Mouse (Mus musculus): Measurements from ENCODE around the gene Exoc8. TPM values are rescaled to one million over a fixed set of nuclear protein-coding genes. Genes with fewer than 3 reads are reported as not detected.
A peak's percentile ranks its signal among the peaks of the same experiment; 100 is the strongest.

Exoc8 gene
- total RNA-seq, 2 experiments from 2014 or later, result 35.6 TPM

- TF ChIP-seq CTCF (conservative IDR thresholded peaks at IDR 0.05), result no peak; the same call in 1 of the 2 replicates
- DNase-seq (ENCODE audit: low spot score in 2 of 2), result no peak
- Histone ChIP-seq H3K4me3 (peak overlapping the region; percentile 83), H3K27ac (peak overlapping the region; percentile 96)
Observed at GRCm38 (mm10) chr8:124863163-124863677, 34.3 kb downstream of the Exoc8 start.

- H3K4me3 ChIP-seq, result peak within 1 kb of the TSS; percentile 83
- TF ChIP-seq CTCF (conservative IDR thresholded peaks at IDR 0.05), result no peak
- peak; percentile 91 to 96 for DNase-seq (ENCODE audit: low spot score in 2 of 2)
- H3K27ac ChIP-seq, result peak within 1 kb of the TSS; percentile 96
Observed at GRCm38 (mm10) chr8:124862321-124863162, 35.0 kb downstream of the Exoc8 start, which contains the start of the genes Gnpat and 2810004N23Rik. Gene Gnpat, plus strand, starts transcription at chr8:124863033. Gene 2810004N23Rik, minus strand, starts transcription at chr8:124863120.

- Histone ChIP-seq H3K4me3 (no peak overlapping the region), H3K27ac (no peak overlapping the region)
- no peak for DNase-seq (ENCODE audit: low spot score in 2 of 2)
- TF ChIP-seq CTCF (conservative IDR thresholded peaks at IDR 0.05), result no peak
Observed at GRCm38 (mm10) chr8:124860188-124860587, 37.3 kb downstream of the Exoc8 start.

GRCm38 (mm10) chr8:124859466-124859865 is 38.0 kb downstream of the Exoc8 start:
- peak; percentile 62 for TF ChIP-seq CTCF (conservative IDR thresholded peaks at IDR 0.05)
- Histone ChIP-seq H3K27ac (no peak overlapping the region), H3K4me3 (no peak overlapping the region)
- no peak for DNase-seq (ENCODE audit: low spot score in 2 of 2)

GRCm38 (mm10) chr8:124853511-124853910 is 44.0 kb downstream of the Exoc8 start:
- no peak overlapping the region for H3K27ac ChIP-seq
- DNase-seq (ENCODE audit: low spot score in 2 of 2), result no peak
- no peak for TF ChIP-seq CTCF (conservative IDR thresholded peaks at IDR 0.05)
- no peak overlapping the region for H3K4me3 ChIP-seq

DNA sequence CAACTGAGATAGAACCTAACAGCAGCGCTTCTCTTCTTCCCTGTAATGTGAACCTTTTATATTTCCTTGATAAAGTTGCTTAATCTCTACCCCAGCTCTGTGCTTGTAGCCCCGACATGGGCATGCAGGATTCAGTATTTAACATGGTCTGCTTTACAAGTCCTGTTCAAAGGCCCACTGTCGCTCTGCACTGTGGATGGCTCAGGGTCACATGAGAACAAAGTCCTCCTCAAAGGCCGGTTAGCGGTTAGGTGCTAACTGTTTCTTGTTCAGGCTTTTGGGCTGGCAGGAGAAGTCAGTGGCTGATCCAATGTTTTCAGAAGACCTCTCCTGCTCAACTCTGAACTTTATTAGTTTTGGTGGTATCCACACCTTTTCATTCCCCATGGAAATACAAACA is 51.9 kb downstream of the Exoc8 start:
- DNase-seq (ENCODE audit: low spot score in 2 of 2), result no peak
- no peak for TF ChIP-seq CTCF (conservative IDR thresholded peaks at IDR 0.05)
- Histone ChIP-seq H3K27ac (no peak overlapping the region), H3K4me3 (no peak overlapping the region)

DNA sequence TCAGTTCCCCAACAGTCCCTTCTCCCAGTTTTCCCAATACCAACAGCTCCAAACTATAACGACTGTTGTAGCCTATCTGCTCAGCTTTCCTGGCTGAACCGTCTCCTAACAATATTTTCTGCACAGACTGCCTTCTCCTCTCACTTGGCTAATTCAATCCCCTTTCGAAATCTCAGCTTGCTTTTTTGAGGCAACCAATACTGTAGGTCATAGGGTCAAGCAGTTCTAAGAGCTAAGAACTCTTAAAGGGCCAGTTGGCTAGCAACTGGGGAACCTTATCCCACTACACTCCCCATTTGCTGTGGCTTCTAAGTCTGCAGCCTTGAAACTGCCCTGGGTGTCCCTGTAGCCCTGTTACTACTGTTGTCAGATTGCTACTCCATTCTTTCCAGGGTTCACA is 52.4 kb downstream of the Exoc8 start:
- no peak for TF ChIP-seq CTCF (conservative IDR thresholded peaks at IDR 0.05)
- H3K4me3 ChIP-seq, result no peak overlapping the region
- DNase-seq (ENCODE audit: low spot score in 2 of 2), result no peak
- no peak overlapping the region for H3K27ac ChIP-seq

Other genes with a start within 250 kb of the Exoc8 start
- 10 to 100 TPM; 76.5 to 77.4 TPM for gene 2310022B05Rik, start 234.3 kb downstream of the Exoc8 start, total RNA-seq (2021)
- gene Ttc13, start 175.7 kb downstream of the Exoc8 start, total RNA-seq (2021), result 10 to 100 TPM; 49.6 to 51.6 TPM
- 10 to 100 TPM; 10.7 to 13.4 TPM for gene Arv1, start 175.6 kb downstream of the Exoc8 start, total RNA-seq (2021)
- under 1 TPM; 0.27 to 0.54 TPM for gene Fam89a, start 145.9 kb downstream of the Exoc8 start, total RNA-seq (2021)
- 1 to 10 TPM; 2.9 to 3.1 TPM for gene Trim67, start 104.6 kb downstream of the Exoc8 start, total RNA-seq (2021)
- gene Gnpat, start 34.7 kb downstream of the Exoc8 start, total RNA-seq (2021), result 10 to 100 TPM; 64.3 to 68.0 TPM
- gene 2810004N23Rik, start 34.6 kb downstream of the Exoc8 start, total RNA-seq (2021), result 10 to 100 TPM; 21.8 to 24.8 TPM
- gene Sprtn, start 181 bp upstream of the Exoc8 start, total RNA-seq (2021), result 10 to 100 TPM; 16.8 to 17.6 TPM
- 10 to 100 TPM; 60.3 to 65.9 TPM for gene Egln1, start 51.6 kb upstream of the Exoc8 start, total RNA-seq (2021)
- gene Tsnax, start 115.3 kb upstream of the Exoc8 start, total RNA-seq (2021), result 100 to 1,000 TPM; 150 to 154 TPM
- 1 to 10 TPM; 5.6 to 6.1 TPM for gene Disc1, start 156.5 kb upstream of the Exoc8 start, total RNA-seq (2021)

Data from layer of hippocampus, adult 2 months (tissue).